Mouse (Mus musculus) CH12.LX (cell line): Measurements from ENCODE around the gene Cryzl1. TPM values are rescaled to one million over a fixed set of nuclear protein-coding genes. Genes with fewer than 3 reads are reported as not detected.

Experiments used
- DNase-seq: peaks from one replicate; pipeline ENCODE4 v3.0.0-alpha.2; 2013; ENCODE audit errors: extremely low read depth
- H3K27ac ChIP-seq: 2 replicates; pipeline ENCODE4 v1.5.1; 2012; ENCODE audit warnings: low read depth, mild to moderate bottlenecking, control low read depth, moderate library complexity; ENCODE audit not compliant: insufficient read depth
- H3K27me3 ChIP-seq: replicated peaks from 2 replicates; pipeline ENCODE3; 2012; ENCODE audit warnings: inconsistent platforms
- H3K36me3 ChIP-seq, 2 experiments: replicated peaks in 1 of 2; 2 replicates each; pipeline versions ENCODE3 to v1.6.1; 2012; ENCODE audit warnings: inconsistent platforms in 1 of 2, low read length in 1 of 2, mild to moderate bottlenecking in 1 of 2, mixed read lengths in 1 of 2, moderate library complexity in 1 of 2; ENCODE audit not compliant: control insufficient read depth in 1 of 2, insufficient read depth in 1 of 2
- H3K4me1 ChIP-seq, 2 experiments: 2 replicates each; pipeline ENCODE4 v1.6.1; 2012; ENCODE audit warnings: inconsistent platforms in 1 of 2, moderate library complexity in 1 of 2; ENCODE audit not compliant: insufficient read depth in 2 of 2, control insufficient read depth in 1 of 2
- H3K4me2 ChIP-seq: 2 replicates; pipeline ENCODE4 v1.6.1; 2012; ENCODE audit warnings: low read depth, mild to moderate bottlenecking, control low read depth; ENCODE audit not compliant: poor library complexity, insufficient read depth, severe bottlenecking
- H3K4me3 ChIP-seq, 3 experiments: fragments of 150-350 bp in 1 of 3; sonication (generic) in 1 of 3; replicated peaks in 1 of 3; 2 replicates each; pipeline versions ENCODE3 to v1.5.1; 2011 to 2012; ENCODE audit warnings: low read depth in 2 of 3, low read length in 2 of 3, mild to moderate bottlenecking in 2 of 3, moderate library complexity in 2 of 3, control low read depth in 1 of 3, improper control_type of control experiment in 1 of 3, inconsistent platforms in 1 of 3, mixed read lengths in 1 of 3; ENCODE audit not compliant: poor library complexity in 1 of 3
- H3K79me2 ChIP-seq: replicated peaks from 2 replicates; pipeline ENCODE4 v1.6.1; 2012; ENCODE audit warnings: mild to moderate bottlenecking, moderate library complexity; ENCODE audit not compliant: control insufficient read depth, poor library complexity, insufficient read depth, severe bottlenecking; ENCODE audit errors: extremely low read depth
- H3K9ac ChIP-seq: 2 replicates; pipeline ENCODE4 v1.6.1; 2012; ENCODE audit warnings: low read depth, mild to moderate bottlenecking, control low read depth, moderate library complexity; ENCODE audit not compliant: insufficient read depth
- H3K9me3 ChIP-seq: replicated peaks from 2 replicates; pipeline ENCODE3; 2012; ENCODE audit warnings: low read length, inconsistent platforms, mixed read lengths
- CHD2 ChIP-seq: IDR thresholded peaks from 2 replicates; pipeline ENCODE4 v1.6.1; 2011; ENCODE audit warnings: low read length, improper control_type of control experiment
- E2F4 ChIP-seq: IDR thresholded peaks from 2 replicates; pipeline ENCODE4 v1.6.1; 2011; ENCODE audit warnings: low read depth, low read length, improper control_type of control experiment; ENCODE audit not compliant: insufficient replicate concordance
- HCFC1 ChIP-seq: IDR thresholded peaks from 2 replicates; pipeline ENCODE4 v1.6.1; 2012; ENCODE audit warnings: low read depth, mild to moderate bottlenecking, inconsistent platforms, low read length, improper control_type of control experiment
- MAX ChIP-seq: IDR thresholded peaks from 2 replicates; pipeline ENCODE4 v1.6.1; 2011; ENCODE audit warnings: low read length, improper control_type of control experiment
- NRF1 ChIP-seq: IDR thresholded peaks from 2 replicates; pipeline ENCODE4 v1.6.1; 2014; ENCODE audit warnings: low read depth, mild to moderate bottlenecking, inconsistent platforms, low read length, improper control_type of control experiment, moderate library complexity
- PAX5 ChIP-seq: IDR thresholded peaks from 2 replicates; pipeline ENCODE4 v1.6.1; 2012; ENCODE audit warnings: low read length, inconsistent platforms, mixed read lengths
- POLR2A ChIP-seq: IDR thresholded peaks from 2 replicates; pipeline ENCODE4 v1.6.1; 2011; ENCODE audit warnings: low read depth, mild to moderate bottlenecking, improper control_type of control experiment, low read length
- POLR2AphosphoS2 ChIP-seq: IDR thresholded peaks from 2 replicates; pipeline ENCODE4 v1.6.1; 2011; ENCODE audit warnings: low read depth, low read length, improper control_type of control experiment
- SMC3 ChIP-seq: IDR thresholded peaks from 2 replicates; pipeline ENCODE4 v1.6.1; 2011; ENCODE audit warnings: low read depth, low read length, improper control_type of control experiment
- ZMIZ1 ChIP-seq: IDR thresholded peaks from 2 replicates; pipeline ENCODE4 v1.6.1; 2012; ENCODE audit warnings: low read depth, mild to moderate bottlenecking, inconsistent platforms, low read length, improper control_type of control experiment
- dilution Hi-C: fragments of 300-500 bp; cut with MboI; formaldehyde crosslinking; loops from 2 replicates; pipeline ENCODE4 v1.14.3; 2020; ENCODE audit warnings: low sequenced_read_pairs; ENCODE audit not compliant: extremely low pct_unique_long_range_greater_than_20kb, extremely low pct_ligation_motif_present
- in situ Hi-C: fragments of 300-500 bp; cut with MboI; formaldehyde crosslinking; loops from 3 replicates; pipeline ENCODE4 v1.14.3; 2019; ENCODE audit warnings: low sequenced_read_pairs, low pct_ligation_motif_present, low pct_unique_long_range_greater_than_20kb, mixed read lengths
- polyA plus RNA-seq: library from polyadenylated mRNA; unstranded; fragments of >175 nt; gene quantifications from 2 replicates; pipeline ENCODE4 v1.2.1, GENCODE M21; 2012; ENCODE audit warnings: low read depth; ENCODE audit not compliant: insufficient read length
- total RNA-seq, 2 experiments: library from RNA; depleted of rRNA; stranded (reverse); fragments of 300-350 nt in 1 of 2; fragments of >200 nt in 1 of 2; gene quantifications; 2 replicates each; pipeline ENCODE4 v1.2.3; 2012 to 2014

The Cryzl1 gene
- total and polyA plus RNA-seq, 3 experiments = 105 to 115 (median 111) TPM

- in situ Hi-C loops (no loop called here), dilution Hi-C loops (no loop called here)
- Histone ChIP-seq H3K79me2 (peaks cover 15% of the 10 kb centered on the region), H3K4me2 (no peak overlapping the region), H3K4me3 (no peak overlapping the region), H3K9me3 (no peaks in the 10 kb centered on the region), H3K9ac (no peak overlapping the region), H3K4me1 (peaks cover 3 to 9% of the 10 kb centered on the region in 2 experiments), H3K36me3 (peaks cover 72 to 95% of the 10 kb centered on the region in 2 experiments), H3K27me3 (no peaks in the 10 kb centered on the region), H3K27ac (no peak overlapping the region)
- DNase-seq = no peak
- TF ChIP-seq POLR2AphosphoS2 (peak; percentile 82), CHD2 (no peak), ZMIZ1 (peak; percentile 42; the same call in 1 of the 2 replicates)
Observed at GRCm38 (mm10) chr16:91680656-91681055, 48.1 kb downstream of the Cryzl1 start.

GRCm38 (mm10) chr16:91678147-91678911 lies 50.4 kb downstream of the Cryzl1 start:
- dilution Hi-C loops = no loop called here
- Histone ChIP-seq H3K4me3 (no peak overlapping the region), H3K27ac (no peak overlapping the region), H3K79me2 (peaks cover 11% of the 10 kb centered on the region), H3K4me1 (no peaks in the 10 kb centered on the region), H3K9me3 (no peaks in the 10 kb centered on the region), H3K9ac (no peak overlapping the region), H3K27me3 (no peaks in the 10 kb centered on the region), H3K4me2 (no peak overlapping the region), H3K36me3 (peaks cover 72 to 98% of the 10 kb centered on the region in 2 experiments)
- in situ Hi-C loops = no loop called here
- DNase-seq = no peak
- no peak for TF ChIP-seq NRF1
- no peak for TF ChIP-seq SMC3
- no peak for TF ChIP-seq PAX5
- TF ChIP-seq POLR2AphosphoS2 = peak; percentile 74
- no peak for TF ChIP-seq MAX
- TF ChIP-seq E2F4 = no peak
- TF ChIP-seq POLR2A = peak; percentile 5

- in situ Hi-C loops (no loop called here), dilution Hi-C loops (no loop called here)
- Histone ChIP-seq H3K27ac (no peak overlapping the region), H3K27me3 (no peaks in the 10 kb centered on the region), H3K4me3 (no peak overlapping the region), H3K4me2 (no peak overlapping the region), H3K36me3 (peaks cover 74 to 100% of the 10 kb centered on the region in 2 experiments), H3K9me3 (no peaks in the 10 kb centered on the region), H3K9ac (no peak overlapping the region), H3K79me2 (peaks cover 24% of the 10 kb centered on the region), H3K4me1 (no peaks in the 10 kb centered on the region)
- TF ChIP-seq HCFC1 = no peak
- TF ChIP-seq POLR2A = peak; percentile 12
- 0 out of 2 replicates have a peak, but pooled peaks have one; percentile 70 for TF ChIP-seq ZMIZ1
- DNase-seq = no peak
Observed at GRCm38 (mm10) chr16:91674500-91674899, 54.3 kb downstream of the Cryzl1 start.
